Mouse (Mus musculus) cerebellum, adult 11 months (tissue): ENCODE measurements at regions not wholly inside any gene's neighbourhood (a gene's known extent, or its start where the extent isn't known, plus 50 kb on each side); places are given as distances from the start of the nearest gene placed in this dataset.

ENCODE experiments used
- DNase-seq: peaks from one replicate; pipeline ENCODE4 v3.0.0; 2022

DNA sequence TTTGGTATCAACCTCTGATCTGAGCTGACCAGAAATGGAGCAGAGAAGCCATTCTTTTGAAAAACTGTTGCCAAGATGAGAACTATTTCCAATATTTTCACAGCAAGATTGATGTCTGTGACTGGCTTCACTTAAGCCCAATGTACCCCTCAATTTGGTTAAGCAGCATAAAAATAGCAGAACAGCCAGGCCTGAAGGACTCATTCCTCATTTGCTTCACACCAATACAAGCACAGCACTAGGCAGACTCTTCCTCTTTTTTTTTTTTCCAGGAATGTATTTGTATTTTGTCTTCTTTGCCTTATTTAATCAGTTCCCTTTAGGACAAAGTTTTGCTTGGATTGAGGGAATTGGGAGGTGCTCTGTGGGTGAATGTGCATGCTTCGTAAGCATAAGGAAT is 441.4 kb upstream of the Btbd3 start:
- no peak for DNase-seq

DNA sequence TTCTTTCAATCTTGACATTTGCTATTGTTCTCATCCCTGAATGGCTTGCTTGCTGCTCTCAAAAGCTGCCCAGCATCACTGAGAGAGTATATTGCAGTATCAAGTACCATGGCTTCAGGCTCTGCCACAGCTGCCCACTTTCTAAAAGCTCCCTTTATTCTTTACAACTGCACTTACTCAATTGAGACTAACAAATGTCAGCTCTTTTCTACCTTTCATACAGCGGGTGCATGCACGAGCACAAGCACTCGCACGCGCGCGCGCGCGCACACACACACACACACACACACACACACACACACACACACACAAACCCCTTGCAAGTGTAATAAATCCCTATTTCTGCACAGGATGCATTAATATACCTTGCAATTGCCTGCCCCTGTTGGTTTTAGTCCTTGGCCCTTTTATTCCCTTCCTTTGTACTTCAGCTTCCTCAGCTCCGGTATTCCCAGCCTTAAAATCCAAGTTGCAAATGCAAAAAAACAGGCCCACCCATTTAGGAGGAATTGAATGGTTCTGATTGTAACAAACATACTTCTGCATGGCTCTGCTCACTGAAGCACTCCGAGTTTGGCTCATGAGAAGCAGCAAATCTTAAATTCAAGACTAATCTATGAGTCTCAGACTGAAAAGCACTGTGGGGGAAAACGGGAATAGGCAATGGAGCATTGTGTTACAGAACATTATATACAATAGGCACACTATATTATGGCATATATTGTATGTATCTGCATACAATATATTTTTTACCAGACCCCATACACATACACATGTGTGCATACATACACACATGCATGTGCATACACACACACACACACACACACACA is 447.7 kb upstream of the Btbd3 start:
- no peak for DNase-seq

GRCm38 (mm10) chr2:137807594-137808295 is 448.6 kb upstream of the Btbd3 start:
- no peak for DNase-seq

GRCm38 (mm10) chr2:137794841-137795240 is 461.5 kb upstream of the Btbd3 start:
- no peak for DNase-seq

DNA sequence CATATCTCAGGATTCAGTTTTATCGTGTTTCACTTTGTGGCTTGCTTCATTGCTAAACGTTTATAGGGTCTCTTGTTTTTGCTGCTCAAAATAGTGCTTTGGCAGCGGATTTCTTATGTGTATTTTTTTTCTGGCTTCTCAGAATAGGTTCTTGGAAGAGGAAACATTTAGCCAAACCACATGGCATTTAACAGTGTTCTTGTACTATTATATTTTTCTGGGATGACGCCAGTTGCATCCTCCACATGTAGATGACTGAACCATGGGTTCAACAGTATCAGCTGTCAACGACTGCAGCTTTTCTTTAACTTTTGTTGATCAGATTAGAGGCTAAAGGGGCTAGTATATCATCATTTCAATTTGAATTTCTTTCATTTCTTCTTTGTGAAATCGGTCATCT is 472.3 kb upstream of the Btbd3 start:
- DNase-seq: no peak

DNA sequence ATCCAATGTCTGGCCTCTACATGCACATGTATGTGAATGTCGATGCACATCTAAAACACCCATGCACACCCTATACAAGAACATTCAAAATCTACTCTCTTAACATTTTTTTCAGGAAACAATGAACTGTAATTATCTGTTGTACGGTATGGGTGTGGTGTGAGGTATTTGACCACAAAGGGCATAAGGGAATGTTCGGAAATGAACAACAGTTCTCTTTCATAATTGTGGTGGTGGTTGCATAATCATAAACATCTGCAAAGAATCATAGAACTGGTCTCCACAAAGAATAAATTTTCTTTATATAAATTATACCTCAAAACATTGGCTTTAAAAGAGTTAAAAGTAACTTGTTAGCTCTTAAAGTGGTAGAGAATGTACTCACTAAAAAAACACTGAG is 478.9 kb upstream of the Btbd3 start:
- DNase-seq: no peak

GRCm38 (mm10) chr2:137764785-137765184 is 491.6 kb upstream of the Btbd3 start:
- no peak for DNase-seq

DNA sequence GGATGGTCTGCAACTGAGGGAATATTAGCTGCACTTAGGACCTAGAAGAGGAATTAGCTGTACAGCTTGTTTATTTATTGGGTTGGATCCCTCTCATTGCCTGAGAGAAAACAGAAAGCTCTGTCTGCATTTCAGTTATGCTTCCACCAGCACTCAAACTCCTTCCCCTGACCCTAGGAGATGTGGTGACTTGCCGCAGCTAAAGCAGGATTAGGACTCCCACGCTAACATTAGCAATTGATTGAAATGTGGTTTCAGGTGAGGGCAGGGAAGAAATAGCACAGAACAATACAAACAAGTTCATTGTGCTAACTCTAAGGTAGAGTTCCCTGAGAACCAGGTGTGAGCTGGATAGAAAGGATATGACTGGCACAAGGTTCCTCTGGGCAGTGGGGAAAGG is 496.9 kb upstream of the Btbd3 start:
- no peak for DNase-seq

DNA sequence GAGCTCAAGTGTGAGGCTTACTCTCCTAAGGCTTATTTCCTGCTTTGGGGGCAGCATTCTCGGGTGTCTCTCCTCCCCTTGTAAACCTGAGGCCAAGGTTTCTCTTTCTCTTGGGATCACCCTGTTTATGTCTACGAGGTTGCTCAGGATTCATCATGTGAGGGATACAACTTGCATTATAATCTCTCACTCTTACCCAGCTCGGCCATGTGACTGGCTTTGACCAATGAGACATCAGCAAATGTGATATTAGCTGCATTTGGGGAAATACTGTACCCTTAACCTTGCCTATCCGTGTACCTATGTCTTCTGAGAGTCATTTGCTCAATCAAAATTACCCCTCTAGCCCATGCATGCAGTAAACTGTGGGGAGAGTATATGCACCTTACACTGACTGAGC is 498.0 kb upstream of the Btbd3 start:
- DNase-seq: no peak

- no peak for DNase-seq
Measured at GRCm38 (mm10) chr2:137757231-137758212, 498.8 kb upstream of the Btbd3 start.

- DNase-seq: no peak
Measured at GRCm38 (mm10) chr2:137756220-137756619, 500.1 kb upstream of the Btbd3 start.

- DNase-seq: no peak
Measured at GRCm38 (mm10) chr2:137754481-137754880, 501.9 kb upstream of the Btbd3 start.

- peak; percentile 9 for DNase-seq
Measured at GRCm38 (mm10) chr2:137732410-137732809, 524.0 kb upstream of the Btbd3 start.

GRCm38 (mm10) chr2:137730472-137730931 is 525.9 kb upstream of the Btbd3 start:
- DNase-seq: no peak

DNA sequence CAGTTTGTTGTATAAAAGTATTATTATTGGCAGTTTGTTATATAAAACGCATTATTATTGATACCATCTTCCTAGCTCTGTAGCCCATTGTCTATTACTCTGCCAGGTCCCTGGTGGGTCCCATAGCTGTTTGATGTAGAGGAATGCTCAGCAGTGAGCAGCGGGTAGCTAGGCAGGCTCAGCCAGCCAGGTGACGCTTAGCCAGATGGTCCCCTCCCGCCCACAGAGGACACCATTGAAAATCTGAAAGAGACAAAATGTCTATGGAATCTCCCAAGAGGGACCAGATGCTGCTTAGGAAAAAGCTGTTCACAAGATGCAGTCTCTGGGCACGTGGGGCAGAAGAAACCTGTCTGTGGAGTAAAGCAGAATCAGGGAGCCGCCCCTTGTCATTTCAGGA is 526.5 kb upstream of the Btbd3 start:
- peak; percentile 41 for DNase-seq

DNA sequence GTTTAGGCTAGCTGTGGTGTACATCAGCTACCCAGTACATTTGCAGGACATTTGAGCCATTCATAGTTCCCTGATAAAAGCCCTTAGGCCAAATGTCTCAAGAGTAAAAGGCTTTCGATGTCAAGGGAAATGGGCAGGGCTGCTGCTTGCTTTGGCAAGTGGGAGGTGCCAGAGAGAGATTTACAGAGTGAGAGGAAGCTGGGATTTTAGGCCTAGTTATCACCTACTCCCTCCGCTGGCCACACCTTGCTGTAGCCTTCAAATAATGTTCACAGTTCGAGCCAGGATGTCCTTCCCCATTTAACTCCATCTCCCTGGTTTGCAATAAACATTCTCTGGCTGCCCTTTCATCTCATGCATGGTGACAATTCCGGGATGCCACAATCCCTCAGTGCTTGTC is 527.2 kb upstream of the Btbd3 start:
- DNase-seq: no peak

- no peak for DNase-seq
Measured at GRCm38 (mm10) chr2:137723651-137724050, 532.7 kb upstream of the Btbd3 start.

DNA sequence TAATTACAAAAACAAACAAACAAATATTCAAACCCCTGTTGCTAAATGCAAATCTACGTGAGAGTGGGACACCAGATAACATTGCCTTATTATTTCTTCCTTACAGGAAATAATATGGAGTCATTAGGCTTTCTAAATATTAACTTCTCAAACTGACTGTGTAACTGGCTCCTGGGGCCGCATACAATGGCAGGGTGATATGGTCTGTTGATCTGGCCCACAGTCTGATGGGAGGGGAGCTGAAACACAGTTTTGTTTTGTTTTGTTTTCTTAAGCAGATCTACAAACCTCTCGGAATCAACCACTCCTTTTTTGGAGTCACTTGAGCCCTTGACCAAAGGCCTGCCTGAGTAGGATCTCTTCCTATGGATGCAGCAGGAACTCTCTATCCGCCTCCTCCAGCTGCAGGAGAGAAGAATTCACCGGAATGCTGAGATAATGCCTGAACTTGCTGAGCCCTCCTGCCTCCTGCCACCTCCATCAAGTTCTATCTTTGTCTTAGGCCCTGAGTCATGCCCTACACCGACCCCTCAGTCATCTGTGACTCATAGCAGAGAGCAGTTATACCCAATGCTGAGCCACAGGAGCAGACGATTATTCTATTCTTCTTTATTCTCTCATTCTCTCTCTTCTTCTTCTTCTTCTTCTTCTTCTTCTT is 534.5 kb upstream of the Btbd3 start:
- DNase-seq: no peak

DNA sequence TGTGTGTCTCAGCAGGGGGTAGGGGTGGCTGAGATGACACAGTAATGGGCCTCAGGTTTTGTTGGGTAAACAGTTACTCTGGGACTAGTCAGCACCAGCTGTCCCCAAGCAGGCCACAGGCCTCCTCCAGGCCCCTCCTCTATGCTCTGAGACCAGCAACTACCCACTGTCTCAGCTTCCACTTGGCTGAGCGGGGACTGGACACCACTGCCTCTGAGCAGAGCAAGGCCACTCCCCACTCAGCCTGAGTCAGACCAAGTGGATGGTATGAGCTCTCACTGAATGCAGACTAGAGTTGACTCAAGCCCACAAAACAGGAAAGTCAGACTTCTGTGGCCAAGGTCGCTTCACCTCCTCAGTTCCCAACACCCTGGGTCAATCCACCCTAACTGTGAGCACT is 540.5 kb upstream of the Btbd3 start:
- no peak for DNase-seq

DNA sequence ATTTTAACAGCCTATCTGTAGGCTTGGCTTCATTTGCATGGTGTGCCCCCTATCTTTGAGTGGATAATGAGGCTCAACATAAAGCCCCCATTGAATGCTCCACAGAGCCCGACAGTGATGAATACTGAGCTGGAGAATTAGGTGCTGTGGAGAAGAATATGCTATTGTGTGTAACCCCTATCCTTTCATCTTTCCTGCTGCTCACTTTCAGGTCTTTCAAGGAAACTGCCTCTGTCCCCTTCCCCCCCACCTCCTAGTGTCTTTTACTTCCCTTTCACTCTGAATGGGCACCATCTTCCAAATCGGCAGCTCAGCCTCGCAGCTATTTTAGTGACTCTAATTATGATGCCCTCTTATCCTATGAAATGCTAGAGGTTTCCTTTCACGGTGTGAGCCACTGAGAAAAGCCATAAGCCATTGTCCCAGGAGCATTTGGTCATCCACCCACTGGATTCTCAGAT is 549.8 kb upstream of the Btbd3 start:
- DNase-seq: no peak

DNA sequence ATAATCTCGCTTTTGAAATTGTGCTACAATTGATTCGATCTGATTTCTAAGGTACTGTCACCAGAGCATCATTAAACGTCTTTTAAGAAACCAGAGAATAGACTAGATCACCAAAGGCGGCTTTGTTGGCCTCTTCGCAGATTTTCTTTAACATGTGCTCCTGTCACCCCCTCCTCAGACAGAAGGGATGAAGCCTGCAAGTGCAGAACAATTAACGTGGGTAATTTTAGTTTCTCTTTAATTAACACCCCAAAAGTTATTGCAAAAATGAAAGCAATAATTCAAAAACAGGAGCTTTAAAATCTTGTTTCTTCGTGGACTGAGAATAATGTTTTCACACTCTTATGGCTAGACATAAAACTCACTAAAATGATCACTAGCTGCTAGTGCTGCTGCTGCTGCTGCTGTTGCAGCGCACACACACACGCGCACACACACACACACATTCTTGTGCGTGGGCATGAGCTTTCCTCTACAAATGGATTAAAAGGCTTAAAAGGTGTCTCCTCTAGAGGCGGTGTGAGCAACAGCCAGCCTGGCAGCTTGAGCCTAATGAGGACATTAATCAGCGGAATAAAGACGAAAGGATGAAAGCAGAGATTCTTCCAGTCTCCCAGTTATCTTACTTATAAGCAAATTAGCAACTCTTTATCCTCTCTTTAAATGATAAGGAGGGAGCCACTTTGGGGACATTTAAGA is 550.5 kb upstream of the Btbd3 start:
- no peak for DNase-seq
